Mouse (Mus musculus): ENCODE measurements at regions not wholly inside any gene's neighbourhood (a gene's known extent, or its start where the extent isn't known, plus 50 kb on each side); places are given as distances from the start of the nearest gene placed in this dataset.

- DNase-seq, result no peak
These were observed 186.4 kb downstream of the Irs2 start for GRCm38 (mm10) chr8:10821901-10822300.

GRCm38 (mm10) chr8:10814499-10814898 lies 193.8 kb downstream of the Irs2 start:
- no peak for DNase-seq

- peak; percentile 90 for DNase-seq
These were observed 196.1 kb downstream of the Irs2 start for GRCm38 (mm10) chr8:10812060-10812670.

GRCm38 (mm10) chr8:10807040-10807439 lies 201.2 kb downstream of the Irs2 start:
- no peak for DNase-seq

GRCm38 (mm10) chr8:10805405-10806151 lies 202.7 kb downstream of the Irs2 start:
- DNase-seq, result no peak

- DNase-seq, result no peak
These were observed 203.3 kb downstream of the Irs2 start for GRCm38 (mm10) chr8:10804974-10805373.

GRCm38 (mm10) chr8:10802003-10802402 lies 206.3 kb downstream of the Irs2 start:
- peak; percentile 90 for DNase-seq

GRCm38 (mm10) chr8:10801580-10801979 lies 206.7 kb downstream of the Irs2 start:
- no peak for DNase-seq

GRCm38 (mm10) chr8:10798444-10798843 lies 209.8 kb downstream of the Irs2 start:
- no peak for DNase-seq

GRCm38 (mm10) chr8:10794367-10795189 lies 213.7 kb downstream of the Irs2 start:
- DNase-seq, result peak; percentile 66

- peak; percentile 74 for DNase-seq
These were observed 214.4 kb downstream of the Irs2 start for GRCm38 (mm10) chr8:10793670-10794366.

- peak; percentile 81 for DNase-seq
These were observed 219.6 kb downstream of the Irs2 start for GRCm38 (mm10) chr8:10788496-10789200.

GRCm38 (mm10) chr8:10785801-10786200 lies 222.5 kb downstream of the Irs2 start:
- no peak for DNase-seq

GRCm38 (mm10) chr8:10785311-10785710 lies 222.9 kb downstream of the Irs2 start:
- DNase-seq, result peak; percentile 66

GRCm38 (mm10) chr8:10784481-10784880 lies 223.8 kb downstream of the Irs2 start:
- DNase-seq, result no peak

- DNase-seq, result peak; percentile 79
These were observed 226.4 kb downstream of the Irs2 start for GRCm38 (mm10) chr8:10781860-10782259.

- peak; percentile 57 for DNase-seq
These were observed 228.6 kb downstream of the Irs2 start for GRCm38 (mm10) chr8:10779636-10780035.

GRCm38 (mm10) chr8:10775202-10776010 lies 232.9 kb downstream of the Irs2 start:
- peak; percentile 27 for DNase-seq

GRCm38 (mm10) chr8:10774778-10775177 lies 233.5 kb downstream of the Irs2 start:
- peak; percentile 19 for DNase-seq

GRCm38 (mm10) chr8:10768181-10768580 lies 240.1 kb downstream of the Irs2 start:
- DNase-seq, result no peak

- DNase-seq, result peak; percentile 36
These were observed 244.4 kb downstream of the Irs2 start for GRCm38 (mm10) chr8:10763907-10764306.
